Mouse (Mus musculus) stomach, postnatal 0 days (tissue): ENCODE measurements around the gene Abcc2. TPM values are rescaled to one million over a fixed set of nuclear protein-coding genes. Genes with fewer than 3 reads are reported as not detected.
A peak's percentile ranks its signal among the peaks of the same experiment; 100 is the strongest.

Experiments used
- ATAC-seq: fragments of 200-750 bp; cut with Nextera tagmentation; 2 replicates; pipeline ENCODE4 v1.8.0; 2017; ENCODE audit not compliant: low FRiP score, low TSS enrichment
- DNase-seq: peaks from one replicate; pipeline ENCODE4 v3.0.0-alpha.2; 2016; ENCODE audit warnings: low spot score
- H3K27ac ChIP-seq: fragments of 300-500 bp; sonication (generic); replicated peaks from 2 replicates; pipeline ENCODE4 v1.5.1; 2014; ENCODE audit warnings: mild to moderate bottlenecking, control low read depth
- H3K27me3 ChIP-seq: fragments of 300-500 bp; sonication (generic); 2 replicates; pipeline ENCODE4 v1.6.1; 2014; ENCODE audit warnings: low read length; ENCODE audit not compliant: control insufficient read depth, insufficient read depth
- H3K36me3 ChIP-seq: fragments of 300-500 bp; sonication (generic); 2 replicates; pipeline ENCODE4 v1.6.1; 2014; ENCODE audit warnings: low read length, mixed read lengths; ENCODE audit not compliant: control insufficient read depth, insufficient read depth
- H3K4me1 ChIP-seq: fragments of 300-500 bp; sonication (generic); replicated peaks from 2 replicates; pipeline ENCODE4 v1.6.1; 2014; ENCODE audit warnings: antibody characterized with exemption; ENCODE audit not compliant: control insufficient read depth, insufficient read depth
- H3K4me2 ChIP-seq: fragments of 300-500 bp; sonication (generic); replicated peaks from 2 replicates; pipeline ENCODE4 v1.6.1; 2014; ENCODE audit warnings: low read depth, mild to moderate bottlenecking, control low read depth, moderate library complexity
- H3K4me3 ChIP-seq: fragments of 300-500 bp; sonication (generic); 2 replicates; pipeline ENCODE4 v1.5.1; 2014; ENCODE audit warnings: low read depth, low read length, control low read depth
- H3K9ac ChIP-seq: fragments of 300-500 bp; sonication (generic); 2 replicates; pipeline ENCODE4 v1.6.1; 2014; ENCODE audit warnings: mild to moderate bottlenecking, low read length, control low read depth, mixed read lengths
- H3K9me3 ChIP-seq: fragments of 300-500 bp; sonication (generic); 2 replicates; pipeline ENCODE4 v1.6.1; 2016; ENCODE audit warnings: low read length; ENCODE audit not compliant: control insufficient read depth
- CTCF ChIP-seq: IDR thresholded peaks from 2 replicates; pipeline ENCODE4 v1.5.1; 2016; ENCODE audit warnings: antibody characterized with exemption, low read depth, mild to moderate bottlenecking, moderate library complexity
- EP300 ChIP-seq: optimal IDR thresholded peaks from 2 replicates; pipeline ENCODE3; 2016; ENCODE audit warnings: antibody characterized with exemption
- WGBS: fragments of 180-500 bp; shearing (Covaris S2); extraction: QIAGEN DNeasy Blood & Tissue Kit; methylation state at CpG from one replicate; pipeline ENCODE4 v1.1.7; 2014; 5-methylcytosine and 5-hydroxymethylcytosine counted together
- polyA plus RNA-seq: library from polyadenylated mRNA; unstranded; fragments of >200 nt; fragmentation: Nextera tagmentation; extraction: Ambion mirVana; gene quantifications from 2 replicates; pipeline ENCODE4 v1.2.1, GENCODE M21; 2015

Gene Abcc2
- polyA plus RNA-seq, 1 experiment from 2014 or later = 0.15 TPM

DNA sequence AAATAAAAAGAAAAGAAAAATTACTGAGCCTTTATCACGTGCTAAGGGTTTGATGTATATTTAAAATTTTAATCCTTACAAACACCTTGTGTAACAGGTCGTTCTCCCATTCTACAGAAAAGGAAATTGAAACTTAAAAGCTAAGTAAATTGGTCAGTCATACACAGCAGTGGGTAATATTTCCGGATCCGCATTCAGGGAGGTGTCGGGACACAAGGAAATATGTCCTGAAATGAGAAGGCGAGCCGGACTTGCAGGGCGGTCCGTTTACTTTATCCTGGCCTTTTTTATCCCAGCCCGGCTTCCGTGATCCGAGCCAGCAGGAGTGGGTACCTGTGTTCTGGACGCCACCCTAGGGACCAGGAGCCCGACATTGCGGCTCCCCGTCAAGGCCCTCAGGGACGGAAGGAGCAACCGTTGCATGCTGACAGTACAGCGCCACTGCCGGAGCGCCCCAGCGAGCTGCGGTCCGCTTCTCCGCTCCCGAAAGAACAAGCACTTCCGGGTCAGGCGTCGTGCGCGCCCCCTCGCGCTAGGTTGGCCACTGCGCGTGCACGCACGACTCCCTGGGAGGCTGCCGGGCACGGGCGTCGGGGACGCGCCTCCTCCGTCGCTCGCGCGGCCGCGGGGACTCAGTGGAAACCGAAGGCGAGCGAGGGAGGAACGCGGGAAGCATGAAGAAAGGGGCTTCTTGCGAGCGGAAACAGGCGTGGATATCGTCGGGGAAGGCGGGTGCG, 29.3 kb upstream of the Abcc2 start, which contains the start of the genes Cutc and Cox15:
TSS of gene Cutc (plus strand) at position 508 of the 737 bp plus-strand sequence.
TSS of gene Cox15 (minus strand) at position 512 of the 737 bp plus-strand sequence.
- TF ChIP-seq CTCF = peak; percentile 55
- no peak for TF ChIP-seq EP300
- H3K27ac ChIP-seq = peak within 1 kb of the TSS; percentile 99
- WGBS = under 1% methylated on average over 61 of the region's 62 CpGs
- peaks cover 8% of the 10 kb centered on the region for H3K36me3 ChIP-seq
- no peaks in the 10 kb centered on the region for H3K4me1 ChIP-seq
- peak within 1 kb of the TSS; percentile 81 for H3K9ac ChIP-seq
- peak within 1 kb of the TSS; percentile 66 for H3K4me3 ChIP-seq
- H3K4me2 ChIP-seq = peak within 1 kb of the TSS; percentile 56
- H3K9me3 ChIP-seq = no peaks in the 10 kb centered on the region
- ATAC-seq (peak; percentile 91), DNase-seq (peak; percentile 97)
- H3K27me3 ChIP-seq = no peaks in the 10 kb centered on the region

DNA sequence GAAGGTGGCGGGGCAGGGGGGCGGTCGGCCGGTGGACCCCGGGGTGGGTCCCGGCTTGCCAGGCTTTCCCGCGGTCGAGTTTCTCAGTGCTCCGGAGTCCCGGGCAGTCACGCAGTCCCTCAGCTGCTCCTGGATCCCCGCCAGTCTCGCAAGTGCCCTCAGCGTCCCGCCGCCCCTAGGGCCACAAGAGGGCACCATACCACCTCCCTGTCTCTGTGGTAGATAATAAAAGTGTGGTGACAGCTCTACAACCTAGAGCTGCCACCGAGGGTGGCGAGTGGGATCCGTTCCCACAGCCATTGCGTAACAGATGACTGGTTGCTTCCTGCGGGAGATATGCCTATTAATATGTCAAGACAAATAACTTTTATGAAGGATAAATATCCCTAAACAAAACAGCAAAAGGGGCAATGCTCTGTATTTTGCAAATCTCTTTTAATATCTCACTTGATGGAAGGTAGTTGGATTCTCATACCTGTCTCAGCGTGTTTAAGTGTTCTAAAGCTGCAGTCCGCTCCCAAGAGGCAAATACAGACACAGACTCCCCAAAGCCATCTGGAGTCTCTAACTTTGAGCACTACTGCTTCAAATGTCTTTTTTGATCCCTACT, 28.7 kb upstream of the Abcc2 start:
- DNase-seq = peak; percentile 93
- Histone ChIP-seq H3K9me3 (no peaks in the 10 kb centered on the region), H3K4me2 (peak overlapping the region; percentile 56), H3K4me1 (no peaks in the 10 kb centered on the region), H3K4me3 (peak overlapping the region; percentile 66), H3K27ac (peak overlapping the region; percentile 99), H3K9ac (peak overlapping the region; percentile 81), H3K36me3 (peaks cover 2% of the 10 kb centered on the region), H3K27me3 (no peaks in the 10 kb centered on the region)
- TF ChIP-seq CTCF = peak; percentile 87
- TF ChIP-seq EP300 = no peak
- under 1% methylated on average over 22 of the region's 24 CpGs for WGBS
- ATAC-seq = peak; percentile 88

DNA sequence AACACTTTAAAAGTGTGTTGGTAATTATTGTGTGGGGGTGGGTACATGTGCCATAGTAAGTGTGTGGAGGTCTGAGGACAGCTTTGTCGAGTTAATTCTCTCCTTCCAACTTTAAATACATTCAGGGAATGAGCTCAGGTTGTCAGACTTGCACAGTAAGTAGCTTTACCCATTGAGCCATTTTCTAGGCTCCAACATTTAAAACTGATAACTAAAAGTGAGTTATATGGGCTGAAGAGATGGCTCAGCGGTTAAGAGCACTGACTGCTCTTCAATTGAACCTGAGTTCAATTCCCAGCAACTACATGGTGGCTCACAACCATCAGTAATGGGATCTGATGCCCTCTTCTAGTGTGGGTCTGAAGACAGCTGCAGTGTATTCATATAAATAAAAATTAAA, 27.8 kb upstream of the Abcc2 start:
- H3K4me2 ChIP-seq = no peak overlapping the region
- no peaks in the 10 kb centered on the region for H3K9me3 ChIP-seq
- H3K36me3 ChIP-seq = no peaks in the 10 kb centered on the region
- no peak for ATAC-seq
- H3K4me1 ChIP-seq = no peaks in the 10 kb centered on the region
- H3K27me3 ChIP-seq = no peaks in the 10 kb centered on the region
- TF ChIP-seq CTCF = no peak
- TF ChIP-seq EP300 = no peak
- no peak overlapping the region for H3K27ac ChIP-seq
- DNase-seq = no peak
- H3K4me3 ChIP-seq = no peak overlapping the region
- H3K9ac ChIP-seq = no peak overlapping the region
- WGBS = 78% methylated on average over 2 of the region's 2 CpGs

- no peak for TF ChIP-seq CTCF
- no peak for TF ChIP-seq EP300
- Histone ChIP-seq H3K27me3 (no peaks in the 10 kb centered on the region), H3K4me1 (no peaks in the 10 kb centered on the region), H3K9me3 (no peaks in the 10 kb centered on the region), H3K9ac (no peak overlapping the region), H3K27ac (no peak overlapping the region), H3K4me3 (no peak overlapping the region), H3K4me2 (no peak overlapping the region), H3K36me3 (no peaks in the 10 kb centered on the region)
- 54% methylated on average over 2 of the region's 2 CpGs for WGBS
- DNase-seq = no peak
- ATAC-seq = no peak
These were observed 27.1 kb upstream of the Abcc2 start for GRCm38 (mm10) chr19:43754872-43755271.

- Histone ChIP-seq H3K4me1 (no peaks in the 10 kb centered on the region), H3K4me2 (no peak overlapping the region), H3K9ac (no peak overlapping the region), H3K9me3 (no peaks in the 10 kb centered on the region), H3K4me3 (no peak overlapping the region), H3K27ac (no peak overlapping the region), H3K27me3 (no peaks in the 10 kb centered on the region), H3K36me3 (no peaks in the 10 kb centered on the region)
- peak; percentile 85 for DNase-seq
- 23% methylated on average over 6 of the region's 6 CpGs for WGBS
- ATAC-seq = 0 out of 2 replicates have a peak, but pooled peaks have one; percentile 34
- TF ChIP-seq CTCF (peak; percentile 87), EP300 (no peak)
These were observed 21.5 kb upstream of the Abcc2 start for GRCm38 (mm10) chr19:43760504-43760903.
